Mouse (Mus musculus) bone marrow, adult 2 months (tissue): ENCODE measurements at regions not wholly inside any gene's neighbourhood (a gene's known extent, or its start where the extent isn't known, plus 50 kb on each side); places are given as distances from the start of the nearest gene placed in this dataset.

Experiments
- CTCF ChIP-seq: fragments of 200-500 bp; IDR thresholded peaks from 2 replicates; pipeline ENCODE4 v1.5.1; 2011; ENCODE audit warnings: low read length, control low read depth; ENCODE audit not compliant: control insufficient read depth, insufficient read depth
- POLR2A ChIP-seq: fragments of 200-500 bp; IDR thresholded peaks from 2 replicates; pipeline ENCODE4 v1.6.1; 2011; ENCODE audit warnings: low read depth, mild to moderate bottlenecking, control low read depth, low read length, borderline replicate concordance; ENCODE audit not compliant: control insufficient read depth

GRCm38 (mm10) chr14:105818841-105819240 is 77.8 kb downstream of the Spry2 start:
- no peak for TF ChIP-seq POLR2A
- no peak for TF ChIP-seq CTCF
